8 mouse cellular contexts compared by ENCODE assay signal in genomic region chr17:53569829-53570228, GRCm38 (mm10).
DNase-seq lines count a peak whose midpoint lies in the region.

No protein-coding gene starts in this region.

- peak; percentile 75 to 78 for DNase-seq in B cell, adult 2 months
- peak; percentile 82 for DNase-seq in R1 (ENCODE audit: low read depth, low spot score)
- peak; percentile 55 to 61 for DNase-seq in cerebellum, postnatal 36 days
- DNase-seq in heart, adult 9 months (ENCODE audit: low spot score in 2 of 2): peak; percentile 89
- peak; percentile 88 for DNase-seq in kidney, adult 9 months
- DNase-seq in lung, adult 18-20 months: peak; percentile 83 to 89
- peak; percentile 68 for DNase-seq in ovary, adult 18-20 months (ENCODE audit: low spot score)
- peak; percentile 79 for DNase-seq in thymus, postnatal 4 days

Comparison
In these comparisons a context has a peak if more than half of its experiments do, and no peak if none do; other contexts are left out.
1. Peak in every context shown above with its lines: DNase-seq.